Mouse (Mus musculus): Measurements from ENCODE around the gene Fkbp15.

Fkbp15 gene

GRCm38 (mm10) chr4:62372818-62373520, 12.6 kb upstream of the Fkbp15 start:
- ATAC-seq (ENCODE audit: low TSS enrichment): no peak

GRCm38 (mm10) chr4:62372410-62372809, 12.1 kb upstream of the Fkbp15 start:
- no peak for ATAC-seq (ENCODE audit: low TSS enrichment)

GRCm38 (mm10) chr4:62369091-62369490, 8.7 kb upstream of the Fkbp15 start:
- ATAC-seq (ENCODE audit: low TSS enrichment): no peak

- no peak for ATAC-seq (ENCODE audit: low TSS enrichment)
These were observed 7.2 kb upstream of the Fkbp15 start for GRCm38 (mm10) chr4:62367586-62367985.

GRCm38 (mm10) chr4:62366291-62366690, 5.9 kb upstream of the Fkbp15 start:
- no peak for ATAC-seq (ENCODE audit: low TSS enrichment)

GRCm38 (mm10) chr4:62364299-62364698, 4.0 kb upstream of the Fkbp15 start:
- no peak for ATAC-seq (ENCODE audit: low TSS enrichment)

GRCm38 (mm10) chr4:62362437-62362836, 2.1 kb upstream of the Fkbp15 start:
- no peak for ATAC-seq (ENCODE audit: low TSS enrichment)

GRCm38 (mm10) chr4:62361997-62362396, 1.6 kb upstream of the Fkbp15 start:
- no peak for ATAC-seq (ENCODE audit: low TSS enrichment)

- no peak for ATAC-seq (ENCODE audit: low TSS enrichment)
These were observed 1.2 kb upstream of the Fkbp15 start for GRCm38 (mm10) chr4:62361571-62361970.

GRCm38 (mm10) chr4:62360805-62361455, 582 bp upstream of the Fkbp15 start:
- ATAC-seq (ENCODE audit: low TSS enrichment): peak; percentile 2; the same call in 1 of the 2 replicates

- no peak for ATAC-seq (ENCODE audit: low TSS enrichment)
These were observed 1.0 kb downstream of the Fkbp15 start for GRCm38 (mm10) chr4:62359256-62359775.

GRCm38 (mm10) chr4:62357631-62358148, 2.7 kb downstream of the Fkbp15 start:
- no peak for ATAC-seq (ENCODE audit: low TSS enrichment)

GRCm38 (mm10) chr4:62349371-62349770, 11.0 kb downstream of the Fkbp15 start:
- no peak for ATAC-seq (ENCODE audit: low TSS enrichment)

- peak; percentile 57; the same call in 1 of the 2 replicates for ATAC-seq (ENCODE audit: low TSS enrichment)
These were observed 12.0 kb downstream of the Fkbp15 start for GRCm38 (mm10) chr4:62348329-62348705.

GRCm38 (mm10) chr4:62347605-62348328, 12.6 kb downstream of the Fkbp15 start:
- peak; percentile 71 for ATAC-seq (ENCODE audit: low TSS enrichment)

- no peak for ATAC-seq (ENCODE audit: low TSS enrichment)
These were observed 14.5 kb downstream of the Fkbp15 start for GRCm38 (mm10) chr4:62345827-62346226.

- no peak for ATAC-seq (ENCODE audit: low TSS enrichment)
These were observed 16.3 kb downstream of the Fkbp15 start for GRCm38 (mm10) chr4:62344000-62344399.

- no peak for ATAC-seq (ENCODE audit: low TSS enrichment)
These were observed 21.8 kb downstream of the Fkbp15 start for GRCm38 (mm10) chr4:62338536-62338935.

- ATAC-seq (ENCODE audit: low TSS enrichment): no peak
These were observed 28.4 kb downstream of the Fkbp15 start for GRCm38 (mm10) chr4:62331977-62332376.

- no peak for ATAC-seq (ENCODE audit: low TSS enrichment)
These were observed 31.2 kb downstream of the Fkbp15 start for GRCm38 (mm10) chr4:62328941-62329660.

GRCm38 (mm10) chr4:62326111-62326510, 34.2 kb downstream of the Fkbp15 start:
- no peak for ATAC-seq (ENCODE audit: low TSS enrichment)

- ATAC-seq (ENCODE audit: low TSS enrichment): no peak
These were observed 37.7 kb downstream of the Fkbp15 start for GRCm38 (mm10) chr4:62322684-62323083.

Measured in frontal cortex, adult (tissue).